Comparison of ENCODE assay signal across 8 mouse cellular contexts in genomic region chr13:83517660-83518609, GRCm38 (mm10). TPM values are rescaled to one million over a fixed set of nuclear protein-coding genes. Genes with fewer than 3 reads are reported as not detected.
DNase-seq lines count a peak whose midpoint lies in the region; ATAC-seq lines count a peak whose summit lies in the region.

No protein-coding gene starts in this region.

- no peaks in the 10 kb centered on the region for H3K4me1 ChIP-seq in hindbrain, embryonic 14.5 days (replicated peaks; ENCODE audit: control insufficient read depth, insufficient read depth, low read length)

- DNase-seq in adrenal gland, adult 18-20 months (ENCODE audit: low spot score in 2 of 2), result peak; percentile 47 to 58
- DNase-seq in gastrocnemius, adult 18-20 months (ENCODE audit: low spot score), result peak; percentile 54
- peak; percentile 62 for DNase-seq in hindbrain, embryonic 14.5 days (ENCODE audit: low spot score)
- peak; percentile 59 for DNase-seq in left cerebral cortex, adult 11 months (ENCODE audit: low spot score)
- DNase-seq in lung, postnatal 25 days (ENCODE audit: low spot score), result peak; percentile 62
- peak; percentile 79 for DNase-seq in retina, postnatal 1 day
- DNase-seq in urinary bladder, postnatal 36 days (ENCODE audit: low spot score in 2 of 2), result peak; percentile 18 to 44

- H3K27me3 ChIP-seq in hindbrain, embryonic 14.5 days (ENCODE audit: control insufficient read depth, insufficient read depth, low read length), result no peaks in the 10 kb centered on the region

- H3K4me3 ChIP-seq in hindbrain, embryonic 14.5 days (replicated peaks; ENCODE audit: low read length), result peak overlapping the region; percentile 42

- H3K36me3 ChIP-seq in hindbrain, embryonic 14.5 days (replicated peaks; ENCODE audit: control insufficient read depth, insufficient read depth), result no peaks in the 10 kb centered on the region

- H3K27ac ChIP-seq in hindbrain, embryonic 14.5 days, result peak overlapping the region; percentile 89

- H3K9ac ChIP-seq in hindbrain, embryonic 14.5 days, result peak overlapping the region; percentile 73

- peak overlapping the region; percentile 82 for H3K4me2 ChIP-seq in hindbrain, embryonic 14.5 days (replicated peaks)

- under 1% methylated on average over 26 of the region's 27 CpGs for WGBS in hindbrain, embryonic 14.5 days

- H3K9me3 ChIP-seq in hindbrain, embryonic 14.5 days (ENCODE audit: control insufficient read depth, low read length), result no peaks in the 10 kb centered on the region

- peak; percentile 93 for ATAC-seq in common myeloid progenitor, adult 5-6 weeks (replicated peaks; ENCODE audit: low read depth, poor library complexity, severe bottlenecking)
- peak; percentile 93 for ATAC-seq in hindbrain, embryonic 14.5 days (ENCODE audit: low FRiP score)

RNA-seq across cellular contexts. Expression of gene Mef2c, which starts 14.1 kb away (rescaled TPM):
- total RNA-seq in adrenal gland, adult 18-20 months (2021), result 10 to 100 TPM; 25.8 to 30.8 TPM
- total RNA-seq in common myeloid progenitor, adult 5-6 weeks (2017), result 339 and 380 TPM in 2 replicates
- 100 to 1,000 TPM; 431 to 527 TPM for total RNA-seq in gastrocnemius, adult 18-20 months (2021)
- 30.7 and 32.8 TPM in 2 replicates for polyA plus RNA-seq in hindbrain, embryonic 14.5 days (2014; fragmentation: Nextera tagmentation; extraction: Ambion mirVana)

Comparison
In these comparisons a context has a peak if more than half of its experiments do, and no peak if none do; other contexts are left out.
1. Peak in every context shown above with its lines: DNase-seq, ATAC-seq, H3K4me3 ChIP-seq and H3K27ac ChIP-seq.
2. RNA of gene Mef2c, which starts 14.1 kb away (total RNA-seq): 431 to 527 TPM in gastrocnemius, adult 18-20 months and 339 to 380 TPM in common myeloid progenitor, adult 5-6 weeks; 25.8 to 30.8 TPM in adrenal gland, adult 18-20 months; every median in the first group is over 10 times any median in the second.